Mouse (Mus musculus) stomach, postnatal 0 days (tissue): ENCODE data around the gene Ccnb2. TPM values are rescaled to one million over a fixed set of nuclear protein-coding genes. Genes with fewer than 3 reads are reported as not detected.

ENCODE experiments used
- ATAC-seq: fragments of 200-750 bp; cut with Nextera tagmentation; 2 replicates; pipeline ENCODE4 v1.8.0; 2017; ENCODE audit not compliant: low FRiP score, low TSS enrichment
- DNase-seq: peaks from one replicate; pipeline ENCODE4 v3.0.0-alpha.2; 2016; ENCODE audit warnings: low spot score
- H3K27ac ChIP-seq: fragments of 300-500 bp; sonication (generic); replicated peaks from 2 replicates; pipeline ENCODE4 v1.5.1; 2014; ENCODE audit warnings: mild to moderate bottlenecking, control low read depth
- H3K27me3 ChIP-seq: fragments of 300-500 bp; sonication (generic); 2 replicates; pipeline ENCODE4 v1.6.1; 2014; ENCODE audit warnings: low read length; ENCODE audit not compliant: control insufficient read depth, insufficient read depth
- H3K36me3 ChIP-seq: fragments of 300-500 bp; sonication (generic); 2 replicates; pipeline ENCODE4 v1.6.1; 2014; ENCODE audit warnings: low read length, mixed read lengths; ENCODE audit not compliant: control insufficient read depth, insufficient read depth
- H3K4me1 ChIP-seq: fragments of 300-500 bp; sonication (generic); replicated peaks from 2 replicates; pipeline ENCODE4 v1.6.1; 2014; ENCODE audit warnings: antibody characterized with exemption; ENCODE audit not compliant: control insufficient read depth, insufficient read depth
- H3K4me2 ChIP-seq: fragments of 300-500 bp; sonication (generic); replicated peaks from 2 replicates; pipeline ENCODE4 v1.6.1; 2014; ENCODE audit warnings: low read depth, mild to moderate bottlenecking, control low read depth, moderate library complexity
- H3K4me3 ChIP-seq: fragments of 300-500 bp; sonication (generic); 2 replicates; pipeline ENCODE4 v1.5.1; 2014; ENCODE audit warnings: low read depth, low read length, control low read depth
- H3K9ac ChIP-seq: fragments of 300-500 bp; sonication (generic); 2 replicates; pipeline ENCODE4 v1.6.1; 2014; ENCODE audit warnings: mild to moderate bottlenecking, low read length, control low read depth, mixed read lengths
- H3K9me3 ChIP-seq: fragments of 300-500 bp; sonication (generic); 2 replicates; pipeline ENCODE4 v1.6.1; 2016; ENCODE audit warnings: low read length; ENCODE audit not compliant: control insufficient read depth
- CTCF ChIP-seq: IDR thresholded peaks from 2 replicates; pipeline ENCODE4 v1.5.1; 2016; ENCODE audit warnings: antibody characterized with exemption, low read depth, mild to moderate bottlenecking, moderate library complexity
- EP300 ChIP-seq: optimal IDR thresholded peaks from 2 replicates; pipeline ENCODE3; 2016; ENCODE audit warnings: antibody characterized with exemption
- WGBS: fragments of 180-500 bp; shearing (Covaris S2); extraction: QIAGEN DNeasy Blood & Tissue Kit; methylation state at CpG from one replicate; pipeline ENCODE4 v1.1.7; 2014; 5-methylcytosine and 5-hydroxymethylcytosine counted together
- polyA plus RNA-seq: library from polyadenylated mRNA; unstranded; fragments of >200 nt; fragmentation: Nextera tagmentation; extraction: Ambion mirVana; gene quantifications from 2 replicates; pipeline ENCODE4 v1.2.1, GENCODE M21; 2015

The Ccnb2 gene
- polyA plus RNA-seq, 1 experiment from 2014 or later = 46.3 TPM

DNA sequence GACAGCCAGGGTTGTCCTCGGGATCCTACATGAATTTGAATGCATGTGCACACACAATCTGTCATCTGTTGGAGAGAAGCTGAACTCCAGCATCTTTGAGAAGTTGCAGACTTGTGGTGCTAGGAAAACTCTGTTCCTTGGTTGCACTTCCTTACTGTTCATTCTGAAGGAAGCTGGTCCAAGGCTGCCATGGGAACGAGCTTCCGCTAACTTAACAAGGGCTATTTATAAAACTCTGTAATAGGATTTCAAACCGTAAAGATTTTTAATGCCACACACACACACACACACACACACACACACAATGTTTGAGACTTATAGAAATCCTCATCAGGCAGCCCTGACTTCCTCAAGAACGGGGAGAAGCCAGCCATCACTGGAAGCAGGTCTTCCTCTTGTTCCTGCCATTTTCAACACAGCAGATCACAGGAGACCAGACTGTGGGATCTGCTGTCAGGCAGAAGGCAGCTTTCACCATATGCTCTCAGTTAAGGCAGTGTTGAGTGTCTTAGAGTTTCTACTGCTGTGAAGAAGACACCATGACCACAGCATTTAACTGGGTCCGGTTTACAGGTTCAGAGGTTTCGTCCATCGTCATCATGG is 19.3 kb downstream of the Ccnb2 start:
- no peak overlapping the region for H3K27ac ChIP-seq

GRCm38 (mm10) chr9:70396083-70396482 is 25.3 kb downstream of the Ccnb2 start:
- Histone ChIP-seq H3K4me1 (no peaks in the 10 kb centered on the region), H3K27ac (no peak overlapping the region), H3K36me3 (peaks cover 11% of the 10 kb centered on the region; the same call in 1 of the 2 replicates), H3K4me2 (no peak overlapping the region), H3K4me3 (no peak overlapping the region), H3K27me3 (no peaks in the 10 kb centered on the region), H3K9ac (no peak overlapping the region), H3K9me3 (no peaks in the 10 kb centered on the region)
- TF ChIP-seq CTCF (no peak), EP300 (no peak)
- WGBS = 90% methylated on average over 2 of the region's 2 CpGs
- DNase-seq (no peak), ATAC-seq (no peak)

More for the DNA sequence above, 19.3 kb downstream of the Ccnb2 start:
- Histone ChIP-seq H3K9ac (no peak overlapping the region), H3K27me3 (no peaks in the 10 kb centered on the region), H3K4me1 (no peaks in the 10 kb centered on the region), H3K9me3 (no peaks in the 10 kb centered on the region), H3K4me3 (no peak overlapping the region), H3K4me2 (no peak overlapping the region), H3K36me3 (peaks cover 6% of the 10 kb centered on the region; the same call in 1 of the 2 replicates)
- no peak for DNase-seq
- no peak for ATAC-seq
- no peak for TF ChIP-seq CTCF
- no peak for TF ChIP-seq EP300
- WGBS = 81% methylated on average over 8 of the region's 8 CpGs

DNA sequence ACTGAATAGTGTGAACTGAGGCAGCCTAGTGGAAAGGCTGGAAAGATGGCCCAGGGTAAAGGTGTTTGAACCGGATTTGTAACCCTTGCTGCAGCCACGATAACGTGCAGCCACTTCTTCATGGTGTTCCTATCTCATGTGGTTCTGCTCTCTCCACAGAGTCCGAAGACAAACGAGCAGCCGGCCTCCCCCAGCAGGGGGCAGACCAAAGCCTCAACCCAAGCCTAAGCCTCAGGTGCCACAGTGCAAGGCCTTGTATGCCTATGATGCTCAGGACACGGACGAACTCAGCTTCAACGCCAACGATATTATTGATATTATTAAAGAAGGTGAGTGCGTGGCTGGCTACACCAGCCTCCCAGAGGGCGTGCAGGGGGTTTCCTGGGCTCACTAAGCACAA is 25.7 kb downstream of the Ccnb2 start:
- Histone ChIP-seq H3K9me3 (no peaks in the 10 kb centered on the region), H3K27me3 (no peaks in the 10 kb centered on the region), H3K9ac (no peak overlapping the region), H3K4me1 (no peaks in the 10 kb centered on the region), H3K27ac (no peak overlapping the region), H3K4me3 (no peak overlapping the region), H3K4me2 (no peak overlapping the region), H3K36me3 (peaks cover 9% of the 10 kb centered on the region; the same call in 1 of the 2 replicates)
- TF ChIP-seq CTCF = peak; percentile 60
- TF ChIP-seq EP300 = no peak
- WGBS = 89% methylated on average over 12 of the region's 12 CpGs
- peak; percentile 22 for DNase-seq
- ATAC-seq = no peak

GRCm38 (mm10) chr9:70392563-70392907 is 28.8 kb downstream of the Ccnb2 start:
- Histone ChIP-seq H3K27me3 (no peaks in the 10 kb centered on the region), H3K27ac (no peak overlapping the region), H3K4me3 (no peak overlapping the region), H3K4me2 (no peak overlapping the region), H3K9ac (no peak overlapping the region), H3K9me3 (no peaks in the 10 kb centered on the region), H3K4me1 (no peaks in the 10 kb centered on the region), H3K36me3 (peaks cover 9% of the 10 kb centered on the region; the same call in 1 of the 2 replicates)
- no peak for TF ChIP-seq EP300
- TF ChIP-seq CTCF = peak; percentile 74
- DNase-seq = peak; percentile 40
- ATAC-seq = peak; percentile 59
- 11% methylated on average over 6 of the region's 6 CpGs for WGBS

DNA sequence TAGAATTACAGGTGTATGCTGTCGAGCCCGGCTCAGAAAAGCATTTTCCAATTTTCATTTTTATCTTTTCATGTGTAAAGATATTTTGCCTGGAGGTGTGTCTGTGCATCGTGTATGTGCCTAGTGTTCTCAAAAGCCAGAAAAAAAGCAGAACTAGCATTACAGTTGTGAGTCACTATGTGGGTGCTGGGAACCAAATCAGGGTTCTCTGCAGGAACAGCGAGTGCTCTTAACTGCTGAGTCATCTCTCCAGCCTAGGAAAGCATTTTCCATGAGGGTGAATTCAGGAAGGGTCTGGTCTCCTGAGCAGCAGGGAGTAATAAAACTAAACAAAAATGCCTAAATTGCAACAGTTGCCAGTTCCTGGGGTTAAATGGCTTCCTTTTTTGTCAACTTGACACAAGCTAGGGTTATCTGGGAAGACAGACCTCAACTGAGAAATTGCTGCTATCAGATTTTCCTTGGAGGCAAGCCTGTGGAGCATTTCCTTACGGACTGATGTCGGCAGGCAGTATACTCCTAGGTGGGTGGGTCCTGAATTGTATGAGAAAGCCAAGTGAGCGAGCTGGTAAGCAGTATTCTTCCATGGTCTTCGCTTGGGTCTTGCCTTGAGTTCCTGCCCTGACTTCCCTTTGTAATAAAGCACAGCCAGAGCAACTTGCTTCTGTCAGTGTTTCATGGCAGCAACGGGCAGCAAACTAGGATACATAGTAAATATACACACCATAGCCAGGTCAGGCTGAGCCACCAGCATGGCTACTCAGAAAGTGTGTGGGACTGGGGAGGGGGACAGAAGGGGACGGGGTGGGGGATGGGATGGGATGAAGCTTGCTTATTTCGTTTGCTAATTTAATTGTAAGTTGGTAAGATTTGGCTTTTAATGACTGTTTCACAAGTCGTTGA is 29.4 kb downstream of the Ccnb2 start:
- H3K27ac ChIP-seq = no peak overlapping the region
- no peaks in the 10 kb centered on the region for H3K27me3 ChIP-seq
- no peak overlapping the region for H3K4me2 ChIP-seq
- TF ChIP-seq CTCF (no peak), EP300 (no peak)
- DNase-seq = no peak
- no peak overlapping the region for H3K9ac ChIP-seq
- ATAC-seq = no peak
- H3K4me3 ChIP-seq = no peak overlapping the region
- peaks cover 12% of the 10 kb centered on the region; the same call in 1 of the 2 replicates for H3K36me3 ChIP-seq
- H3K9me3 ChIP-seq = no peaks in the 10 kb centered on the region
- 75% methylated on average over 12 of the region's 12 CpGs for WGBS
- no peaks in the 10 kb centered on the region for H3K4me1 ChIP-seq

DNA sequence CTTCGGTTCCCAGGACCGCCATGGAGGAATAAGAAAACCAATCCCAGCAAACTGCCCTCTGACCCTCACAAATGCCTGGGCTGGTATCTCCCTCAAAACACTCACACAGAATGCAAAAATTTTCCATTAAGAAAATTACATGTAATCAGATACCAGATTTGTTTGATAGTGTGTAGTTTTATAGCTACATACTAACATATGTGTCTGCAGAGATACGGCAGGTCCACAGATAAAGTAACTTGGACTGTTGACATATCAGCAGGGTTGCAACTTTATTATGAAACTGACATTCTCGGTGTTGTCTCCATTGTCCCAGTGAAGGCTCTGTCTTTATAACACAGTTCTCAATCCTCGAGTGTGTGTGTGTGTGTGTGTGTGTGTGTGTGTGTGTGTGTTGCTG is 30.3 kb downstream of the Ccnb2 start:
- no peaks in the 10 kb centered on the region for H3K27me3 ChIP-seq
- H3K9me3 ChIP-seq = no peaks in the 10 kb centered on the region
- TF ChIP-seq CTCF (no peak), EP300 (no peak)
- H3K4me2 ChIP-seq = no peak overlapping the region
- no peak overlapping the region for H3K27ac ChIP-seq
- H3K36me3 ChIP-seq = peaks cover 10% of the 10 kb centered on the region; the same call in 1 of the 2 replicates
- WGBS = 89% methylated on average over 5 of the region's 5 CpGs
- no peak overlapping the region for H3K9ac ChIP-seq
- no peak for ATAC-seq
- no peak overlapping the region for H3K4me3 ChIP-seq
- no peak for DNase-seq
- H3K4me1 ChIP-seq = no peaks in the 10 kb centered on the region
